Mouse (Mus musculus) embryonic stem cell, embryonic (primary cell): Measurements from ENCODE around the gene Lyrm2.

ENCODE experiments used
- CTCF ChIA-PET, 4 experiments: fragments of 300-600 bp in 2 of 4; fragments of 350-600 bp in 2 of 4; sonication (Branson Sonifier 250); formaldehyde crosslinking; loops; one replicate each; lab custom pipeline; 2022; ENCODE audit warnings: inconsistent platforms in 2 of 4; lab: Charles Lee
- POLR2A ChIA-PET, 4 experiments: fragments of 300-600 bp in 2 of 4; fragments of 350-600 bp in 2 of 4; sonication (Branson Sonifier 250); formaldehyde crosslinking; loops; one replicate each; lab custom pipeline; 2022; ENCODE audit warnings: antibody characterized with exemption in 4 of 4, inconsistent platforms in 1 of 4; lab: Charles Lee

Gene Lyrm2

GRCm38 (mm10) chr4:32799966-32800576 lies at the start of gene Lyrm2:
Lyrm2 (plus strand) TSS chr4:32800253.
- ChIA-PET POLR2A (interaction anchor here (0.5 to 3.6 kb wide), 59 partner anchors 9 to 975 kb away, joined by 3 to 41 read pairs (median 4); partner anchors contain the start of genes Casp8ap2 (in 3 of the 4), Ankrd6 (in 2 of the 4) and Mdn1 (in 1 of the 4)), CTCF (interaction anchor here in 3 of 4 experiments (0.6 to 1.8 kb wide), 6 partner anchors 30 to 802 kb away, joined by 3 to 6 read pairs (median 4); no protein-coding TSS in a partner anchor)

GRCm38 (mm10) chr4:32750711-32751110 lies 49.3 kb upstream of the Lyrm2 start:
- POLR2A ChIA-PET: interaction anchor here in 2 of 4 experiments (0.6 to 1.7 kb wide), 13 partner anchors 8 to 234 kb away, joined by 3 to 8 read pairs (median 3); partner anchors contain the start of gene Mdn1 (in 1 of the 2)
- CTCF ChIA-PET: interaction anchor here in 1 of 4 experiments (0.6 kb wide), 1 partner anchor 10 kb away, joined by 7 read pairs; no protein-coding TSS in a partner anchor

GRCm38 (mm10) chr4:32757430-32757829 lies 42.6 kb upstream of the Lyrm2 start:
- CTCF ChIA-PET: no interaction called here
- POLR2A ChIA-PET: interaction anchor here in 2 of 4 experiments (0.7 to 0.9 kb wide), 2 partner anchors 17 to 21 kb away, joined by 3 to 4 read pairs; no protein-coding TSS in a partner anchor

GRCm38 (mm10) chr4:32767471-32767870 lies 32.6 kb upstream of the Lyrm2 start:
- POLR2A ChIA-PET: interaction anchor here in 1 of 4 experiments (0.6 kb wide), 1 partner anchor 153 kb away, joined by 3 read pairs; no protein-coding TSS in a partner anchor

GRCm38 (mm10) chr4:32768046-32768445 lies 32.0 kb upstream of the Lyrm2 start:
- CTCF ChIA-PET: interaction anchor here in 3 of 4 experiments (0.6 to 0.7 kb wide), 3 partner anchors 130 to 767 kb away, joined by 3 to 6 read pairs (median 4); no protein-coding TSS in a partner anchor

More at GRCm38 (mm10) chr4:32767471-32767870, 32.6 kb upstream of the Lyrm2 start:
- CTCF ChIA-PET: interaction anchor here in 2 of 4 experiments (0.6 to 0.7 kb wide), 3 partner anchors 100 to 767 kb away, joined by 3 to 6 read pairs (median 4); no protein-coding TSS in a partner anchor

GRCm38 (mm10) chr4:32770284-32770810 lies 29.7 kb upstream of the Lyrm2 start:
- ChIA-PET CTCF (interaction anchor here in 3 of 4 experiments (0.5 to 1.8 kb wide), 10 partner anchors 30 to 522 kb away, joined by 3 to 6 read pairs (median 4); partner anchors contain the start of gene Lyrm2 (in 1 of the 3)), POLR2A (interaction anchor here in 3 of 4 experiments (0.5 to 3.5 kb wide), 21 partner anchors 10 to 593 kb away, joined by 3 to 14 read pairs (median 4); partner anchors contain the start of genes Lyrm2 (in 2 of the 3) and Mdn1 (in 2 of the 3))

More at GRCm38 (mm10) chr4:32768046-32768445, 32.0 kb upstream of the Lyrm2 start:
- POLR2A ChIA-PET: interaction anchor here in 2 of 4 experiments (0.6 to 1.1 kb wide), 3 partner anchors 43 to 153 kb away, joined by 3 to 5 read pairs (median 3); no protein-coding TSS in a partner anchor

GRCm38 (mm10) chr4:32779996-32780395 lies 20.1 kb upstream of the Lyrm2 start:
- POLR2A ChIA-PET: interaction anchor here in 2 of 4 experiments (0.5 to 1.5 kb wide), 6 partner anchors 9 to 203 kb away, joined by 3 to 5 read pairs (median 4); partner anchors contain the start of genes Lyrm2 (in 1 of the 2) and Rragd (in 1 of the 2)
- CTCF ChIA-PET: interaction anchor here in 1 of 4 experiments (0.6 kb wide), 1 partner anchor 199 kb away, joined by 3 read pairs; no protein-coding TSS in a partner anchor

- ChIA-PET POLR2A (interaction anchor here in 2 of 4 experiments (3.3 to 3.4 kb wide), 2 partner anchors 13 kb away, joined by 37 to 41 read pairs; partner anchors contain the start of gene Lyrm2 (in 2 of the 2)), CTCF (no interaction called here)
Measured at GRCm38 (mm10) chr4:32787110-32787509, 12.9 kb upstream of the Lyrm2 start.

- ChIA-PET POLR2A (interaction anchor here in 3 of 4 experiments (0.6 to 3.4 kb wide), 7 partner anchors 9 to 329 kb away, joined by 3 to 41 read pairs (median 7); partner anchors contain the start of genes Lyrm2 (in 3 of the 3) and Casp8ap2 (in 1 of the 3)), CTCF (interaction anchor here in 1 of 4 experiments (0.6 kb wide), 1 partner anchor 12 kb away, joined by 6 read pairs; no protein-coding TSS in a partner anchor)
Measured at GRCm38 (mm10) chr4:32789020-32789419, 11.0 kb upstream of the Lyrm2 start.

- POLR2A ChIA-PET: interaction anchor here in 3 of 4 experiments (1.4 to 3.6 kb wide), 12 partner anchors 10 to 448 kb away, joined by 3 to 41 read pairs (median 10); partner anchors contain the start of gene Casp8ap2 (in 1 of the 3)
- CTCF ChIA-PET: no interaction called here
Measured at GRCm38 (mm10) chr4:32798976-32799375, 1.1 kb upstream of the Lyrm2 start.

GRCm38 (mm10) chr4:32800577-32801170 lies 621 bp downstream of the Lyrm2 start:
- POLR2A ChIA-PET: interaction anchor here (0.5 to 3.6 kb wide), 61 partner anchors 11 to 975 kb away, joined by 3 to 41 read pairs (median 4); partner anchors contain the start of genes Casp8ap2 (in 3 of the 4), Ankrd6 (in 2 of the 4), Mdn1 (in 1 of the 4) and Rragd (in 1 of the 4)
- CTCF ChIA-PET: interaction anchor here in 3 of 4 experiments (0.6 to 1.8 kb wide), 9 partner anchors 12 to 1633 kb away, joined by 3 to 6 read pairs (median 4); no protein-coding TSS in a partner anchor

- ChIA-PET POLR2A (interaction anchor here in 2 of 4 experiments (0.9 to 1.5 kb wide), 2 partner anchors 13 to 17 kb away, joined by 3 to 4 read pairs; no protein-coding TSS in a partner anchor), CTCF (interaction anchor here in 1 of 4 experiments (0.6 kb wide), 1 partner anchor 147 kb away, joined by 3 read pairs; no protein-coding TSS in a partner anchor)
Measured at GRCm38 (mm10) chr4:32817478-32817877, 17.4 kb downstream of the Lyrm2 start.

- ChIA-PET POLR2A (interaction anchor here in 1 of 4 experiments (1.4 kb wide), 1 partner anchor 12 kb away, joined by 3 read pairs; no protein-coding TSS in a partner anchor), CTCF (no interaction called here)
Measured at GRCm38 (mm10) chr4:32820676-32821075, 20.6 kb downstream of the Lyrm2 start.

GRCm38 (mm10) chr4:32824254-32824653 lies 24.2 kb downstream of the Lyrm2 start:
- CTCF ChIA-PET: interaction anchor here in 1 of 4 experiments (0.8 kb wide), 1 partner anchor 42 kb away, joined by 3 read pairs; no protein-coding TSS in a partner anchor
- POLR2A ChIA-PET: interaction anchor here in 2 of 4 experiments (1.1 to 1.6 kb wide), 4 partner anchors 9 to 24 kb away, joined by 3 to 5 read pairs (median 4); no protein-coding TSS in a partner anchor

- CTCF ChIA-PET: interaction anchor here in 1 of 4 experiments (1.1 kb wide), 1 partner anchor 25 kb away, joined by 3 read pairs; no protein-coding TSS in a partner anchor
- POLR2A ChIA-PET: interaction anchor here in 1 of 4 experiments (0.5 kb wide), 1 partner anchor 48 kb away, joined by 3 read pairs; no protein-coding TSS in a partner anchor
Measured at GRCm38 (mm10) chr4:32826925-32827324, 26.9 kb downstream of the Lyrm2 start.

GRCm38 (mm10) chr4:32828385-32829077 lies 28.5 kb downstream of the Lyrm2 start:
- ChIA-PET POLR2A (interaction anchor here in 2 of 4 experiments (0.6 to 1.2 kb wide), 3 partner anchors 12 to 345 kb away, joined by 3 to 4 read pairs (median 3); no protein-coding TSS in a partner anchor), CTCF (no interaction called here)
